Mouse (Mus musculus): ENCODE measurements around the gene Vapb. TPM values are rescaled to one million over a fixed set of nuclear protein-coding genes. Genes with fewer than 3 reads are reported as not detected.

Vapb gene
- polyA plus RNA-seq, 2 experiments, result 15.2 to 37.0 TPM

- Histone ChIP-seq H3K9me3 (ENCODE audit: control insufficient read depth, low read length) (no peaks in the 10 kb centered on the region; the same call in 1 of the 2 replicates), H3K4me1 (ENCODE audit: control insufficient read depth, insufficient read depth, low read length) (peaks cover 4% of the 10 kb centered on the region), H3K9ac (ENCODE audit: low read depth, low read length, severe bottlenecking) (no peak overlapping the region), H3K27me3 (ENCODE audit: control insufficient read depth, insufficient read depth, low read length) (no peaks in the 10 kb centered on the region), H3K4me2 (replicated peaks; ENCODE audit: low read depth, low read length, severe bottlenecking) (no peak overlapping the region), H3K4me3 (replicated peaks; ENCODE audit: low read length) (no peak overlapping the region), H3K36me3 (ENCODE audit: control insufficient read depth, insufficient read depth, low read length) (no peaks in the 10 kb centered on the region), H3K27ac (replicated peaks; ENCODE audit: low read depth, low read length) (no peak overlapping the region)
- 74% methylated on average over 11 of the region's 11 CpGs for WGBS
- DNase-seq (ENCODE audit: low spot score), result no peak
- ATAC-seq (ENCODE audit: low FRiP score, low read depth), result no peak
- TF ChIP-seq POLR2A (IDR thresholded peaks at IDR 0.05; ENCODE audit: borderline replicate concordance, extremely low read depth, insufficient read depth, insufficient read length), result no peak
These were observed 15.0 kb upstream of the Vapb start for GRCm38 (mm10) chr2:173722251-173722857.

- H3K4me1 ChIP-seq (ENCODE audit: control insufficient read depth, insufficient read depth, low read length), result peaks cover 4% of the 10 kb centered on the region
- no peak overlapping the region for H3K4me2 ChIP-seq (replicated peaks; ENCODE audit: low read depth, low read length, severe bottlenecking)
- no peak overlapping the region for H3K27ac ChIP-seq (replicated peaks; ENCODE audit: low read depth, low read length)
- no peaks in the 10 kb centered on the region for H3K9me3 ChIP-seq (ENCODE audit: control insufficient read depth, low read length)
- no peaks in the 10 kb centered on the region for H3K36me3 ChIP-seq (ENCODE audit: control insufficient read depth, insufficient read depth, low read length)
- H3K9ac ChIP-seq (ENCODE audit: low read depth, low read length, severe bottlenecking), result peak overlapping the region; percentile 32; the same call in 1 of the 2 replicates
- ATAC-seq (ENCODE audit: low FRiP score, low read depth), result peak; percentile 38; the same call in 1 of the 2 replicates
- no peaks in the 10 kb centered on the region for H3K27me3 ChIP-seq (ENCODE audit: control insufficient read depth, insufficient read depth, low read length)
- no peak for DNase-seq (ENCODE audit: low spot score)
- no peak overlapping the region for H3K4me3 ChIP-seq (replicated peaks; ENCODE audit: low read length)
- 32% methylated on average over 14 of the region's 14 CpGs for WGBS
- TF ChIP-seq POLR2A (IDR thresholded peaks at IDR 0.05; ENCODE audit: borderline replicate concordance, extremely low read depth, insufficient read depth, insufficient read length), result no peak
These were observed 12.9 kb upstream of the Vapb start for GRCm38 (mm10) chr2:173724382-173724781.

- no peaks in the 10 kb centered on the region for H3K36me3 ChIP-seq (ENCODE audit: control insufficient read depth, insufficient read depth, low read length)
- no peaks in the 10 kb centered on the region for H3K9me3 ChIP-seq (ENCODE audit: control insufficient read depth, low read length)
- DNase-seq (ENCODE audit: low spot score), result no peak
- H3K27me3 ChIP-seq (ENCODE audit: control insufficient read depth, insufficient read depth, low read length), result no peaks in the 10 kb centered on the region
- peaks cover 4% of the 10 kb centered on the region for H3K4me1 ChIP-seq (ENCODE audit: control insufficient read depth, insufficient read depth, low read length)
- H3K4me2 ChIP-seq (replicated peaks; ENCODE audit: low read depth, low read length, severe bottlenecking), result no peak overlapping the region
- no peak for ATAC-seq (ENCODE audit: low FRiP score, low read depth)
- no peak overlapping the region for H3K4me3 ChIP-seq (replicated peaks; ENCODE audit: low read length)
- H3K27ac ChIP-seq (replicated peaks; ENCODE audit: low read depth, low read length), result no peak overlapping the region
- no peak for TF ChIP-seq POLR2A (IDR thresholded peaks at IDR 0.05; ENCODE audit: borderline replicate concordance, extremely low read depth, insufficient read depth, insufficient read length)
- no peak overlapping the region for H3K9ac ChIP-seq (ENCODE audit: low read depth, low read length, severe bottlenecking)
- WGBS, result 74% methylated on average over 15 of the region's 15 CpGs
These were observed 12.1 kb upstream of the Vapb start for GRCm38 (mm10) chr2:173724940-173725807.

GRCm38 (mm10) chr2:173725819-173726218 lies 11.5 kb upstream of the Vapb start:
- Histone ChIP-seq H3K27me3 (ENCODE audit: control insufficient read depth, insufficient read depth, low read length) (no peaks in the 10 kb centered on the region), H3K27ac (replicated peaks; ENCODE audit: low read depth, low read length) (no peak overlapping the region), H3K4me1 (ENCODE audit: control insufficient read depth, insufficient read depth, low read length) (peaks cover 4% of the 10 kb centered on the region), H3K4me2 (replicated peaks; ENCODE audit: low read depth, low read length, severe bottlenecking) (no peak overlapping the region), H3K9me3 (ENCODE audit: control insufficient read depth, low read length) (no peaks in the 10 kb centered on the region), H3K4me3 (replicated peaks; ENCODE audit: low read length) (no peak overlapping the region), H3K9ac (ENCODE audit: low read depth, low read length, severe bottlenecking) (no peak overlapping the region), H3K36me3 (ENCODE audit: control insufficient read depth, insufficient read depth, low read length) (no peaks in the 10 kb centered on the region)
- no peak for DNase-seq (ENCODE audit: low spot score)
- no peak for TF ChIP-seq POLR2A (IDR thresholded peaks at IDR 0.05; ENCODE audit: borderline replicate concordance, extremely low read depth, insufficient read depth, insufficient read length)
- no peak for ATAC-seq (ENCODE audit: low FRiP score, low read depth)
- whole genome bisulfite sequencing, result 85% methylated on average over 4 of the region's 4 CpGs

GRCm38 (mm10) chr2:173730444-173730966 lies 6.8 kb upstream of the Vapb start:
- WGBS, result 10% methylated on average over 9 of the region's 9 CpGs
- ATAC-seq (ENCODE audit: low FRiP score, low read depth), result peak; percentile 48; the same call in 1 of the 2 replicates
- Histone ChIP-seq H3K4me3 (replicated peaks; ENCODE audit: low read length) (no peak overlapping the region), H3K27me3 (ENCODE audit: control insufficient read depth, insufficient read depth, low read length) (no peaks in the 10 kb centered on the region), H3K36me3 (ENCODE audit: control insufficient read depth, insufficient read depth, low read length) (no peaks in the 10 kb centered on the region), H3K4me1 (ENCODE audit: control insufficient read depth, insufficient read depth, low read length) (no peaks in the 10 kb centered on the region), H3K9me3 (ENCODE audit: control insufficient read depth, low read length) (no peaks in the 10 kb centered on the region), H3K27ac (replicated peaks; ENCODE audit: low read depth, low read length) (no peak overlapping the region), H3K4me2 (replicated peaks; ENCODE audit: low read depth, low read length, severe bottlenecking) (no peak overlapping the region), H3K9ac (ENCODE audit: low read depth, low read length, severe bottlenecking) (no peak overlapping the region)
- TF ChIP-seq POLR2A (IDR thresholded peaks at IDR 0.05; ENCODE audit: borderline replicate concordance, extremely low read depth, insufficient read depth, insufficient read length), result no peak
- DNase-seq (ENCODE audit: low spot score), result no peak
